Mouse (Mus musculus): Measurements from ENCODE around the gene Wnt5b. TPM values are rescaled to one million over a fixed set of nuclear protein-coding genes. Genes with fewer than 3 reads are reported as not detected.

Gene Wnt5b
- polyA plus RNA-seq, 1 experiment = 3.5 TPM

GRCm38 (mm10) chr6:119480706-119481331 is 63.3 kb downstream of the Wnt5b start:
- DNase-seq (ENCODE audit: low read depth) = peak; percentile 55
- TF ChIP-seq CTCF (IDR thresholded peaks at IDR 0.05; ENCODE audit: borderline replicate concordance, extremely low read depth, insufficient read depth, insufficient read length) (no peak), POLR2A (IDR thresholded peaks at IDR 0.05; ENCODE audit: borderline replicate concordance, extremely low read depth, insufficient read depth, insufficient read length, poor library complexity, severe bottlenecking) (no peak)

GRCm38 (mm10) chr6:119479876-119480705 is 64.1 kb downstream of the Wnt5b start:
- TF ChIP-seq CTCF (IDR thresholded peaks at IDR 0.05; ENCODE audit: borderline replicate concordance, extremely low read depth, insufficient read depth, insufficient read length) (no peak), POLR2A (IDR thresholded peaks at IDR 0.05; ENCODE audit: borderline replicate concordance, extremely low read depth, insufficient read depth, insufficient read length, poor library complexity, severe bottlenecking) (no peak)
- peak; percentile 76 for DNase-seq (ENCODE audit: low read depth)

GRCm38 (mm10) chr6:119479343-119479875 is 64.7 kb downstream of the Wnt5b start, which contains the start of gene Fbxl14:
Fbxl14 (plus strand) TSS chr6:119479668.
- no peak for DNase-seq (ENCODE audit: low read depth)

GRCm38 (mm10) chr6:119478560-119479342 is 65.4 kb downstream of the Wnt5b start:
- TF ChIP-seq CTCF (IDR thresholded peaks at IDR 0.05; ENCODE audit: borderline replicate concordance, extremely low read depth, insufficient read depth, insufficient read length) = no peak
- peak; percentile 81 for TF ChIP-seq POLR2A (IDR thresholded peaks at IDR 0.05; ENCODE audit: borderline replicate concordance, extremely low read depth, insufficient read depth, insufficient read length, poor library complexity, severe bottlenecking)
- DNase-seq (ENCODE audit: low read depth) = peak; percentile 95

More at GRCm38 (mm10) chr6:119479343-119479875, 64.7 kb downstream of the Wnt5b start, which contains the start of gene Fbxl14:
- TF ChIP-seq CTCF (IDR thresholded peaks at IDR 0.05; ENCODE audit: borderline replicate concordance, extremely low read depth, insufficient read depth, insufficient read length) (no peak), POLR2A (IDR thresholded peaks at IDR 0.05; ENCODE audit: borderline replicate concordance, extremely low read depth, insufficient read depth, insufficient read length, poor library complexity, severe bottlenecking) (no peak; the same call in none of the 2 replicates)

GRCm38 (mm10) chr6:119477686-119478310 is 66.3 kb downstream of the Wnt5b start:
- TF ChIP-seq CTCF (IDR thresholded peaks at IDR 0.05; ENCODE audit: borderline replicate concordance, extremely low read depth, insufficient read depth, insufficient read length) (no peak), POLR2A (IDR thresholded peaks at IDR 0.05; ENCODE audit: borderline replicate concordance, extremely low read depth, insufficient read depth, insufficient read length, poor library complexity, severe bottlenecking) (no peak)
- no peak for DNase-seq (ENCODE audit: low read depth)

- DNase-seq (ENCODE audit: low read depth) = no peak
- TF ChIP-seq CTCF (IDR thresholded peaks at IDR 0.05; ENCODE audit: borderline replicate concordance, extremely low read depth, insufficient read depth, insufficient read length) = no peak
- no peak for TF ChIP-seq POLR2A (IDR thresholded peaks at IDR 0.05; ENCODE audit: borderline replicate concordance, extremely low read depth, insufficient read depth, insufficient read length, poor library complexity, severe bottlenecking)
These were observed 68.2 kb downstream of the Wnt5b start for GRCm38 (mm10) chr6:119475988-119476387.

- TF ChIP-seq POLR2A (IDR thresholded peaks at IDR 0.05; ENCODE audit: borderline replicate concordance, extremely low read depth, insufficient read depth, insufficient read length, poor library complexity, severe bottlenecking) (no peak), CTCF (IDR thresholded peaks at IDR 0.05; ENCODE audit: borderline replicate concordance, extremely low read depth, insufficient read depth, insufficient read length) (no peak)
These were observed 70.2 kb downstream of the Wnt5b start for GRCm38 (mm10) chr6:119473992-119474391.

GRCm38 (mm10) chr6:119473446-119473845 is 70.7 kb downstream of the Wnt5b start:
- no peak for DNase-seq (ENCODE audit: low read depth)
- TF ChIP-seq CTCF (IDR thresholded peaks at IDR 0.05; ENCODE audit: borderline replicate concordance, extremely low read depth, insufficient read depth, insufficient read length) (no peak), POLR2A (IDR thresholded peaks at IDR 0.05; ENCODE audit: borderline replicate concordance, extremely low read depth, insufficient read depth, insufficient read length, poor library complexity, severe bottlenecking) (no peak)

More at GRCm38 (mm10) chr6:119473992-119474391, 70.2 kb downstream of the Wnt5b start:
- no peak for DNase-seq (ENCODE audit: low read depth)

- TF ChIP-seq POLR2A (IDR thresholded peaks at IDR 0.05; ENCODE audit: borderline replicate concordance, extremely low read depth, insufficient read depth, insufficient read length, poor library complexity, severe bottlenecking) (no peak), CTCF (IDR thresholded peaks at IDR 0.05; ENCODE audit: borderline replicate concordance, extremely low read depth, insufficient read depth, insufficient read length) (no peak)
- no peak for DNase-seq (ENCODE audit: low read depth)
These were observed 71.4 kb downstream of the Wnt5b start for GRCm38 (mm10) chr6:119472705-119473104.

- peak; percentile 67 for DNase-seq (ENCODE audit: low read depth)
- no peak for TF ChIP-seq POLR2A (IDR thresholded peaks at IDR 0.05; ENCODE audit: borderline replicate concordance, extremely low read depth, insufficient read depth, insufficient read length, poor library complexity, severe bottlenecking)
- peak; percentile 84 for TF ChIP-seq CTCF (IDR thresholded peaks at IDR 0.05; ENCODE audit: borderline replicate concordance, extremely low read depth, insufficient read depth, insufficient read length)
These were observed 72.0 kb downstream of the Wnt5b start for GRCm38 (mm10) chr6:119472135-119472534.

All from brain, embryonic 14.5 days (tissue).